Mouse (Mus musculus) megakaryocyte, embryonic 14.5 days (primary cell): Measurements from ENCODE around the gene Pak1ip1. TPM values are rescaled to one million over a fixed set of nuclear protein-coding genes. Genes with fewer than 3 reads are reported as not detected.

Experiments used
- H3K27me3 ChIP-seq: replicated peaks from 2 replicates; pipeline ENCODE3; 2012; ENCODE audit warnings: inconsistent platforms
- H3K36me3 ChIP-seq: replicated peaks from 2 replicates; pipeline ENCODE3; 2012; ENCODE audit warnings: low read length, inconsistent platforms, mixed read lengths
- H3K4me1 ChIP-seq: 2 replicates; pipeline ENCODE4 v1.6.1; 2012; ENCODE audit warnings: inconsistent platforms
- H3K4me3 ChIP-seq: replicated peaks from 2 replicates; pipeline ENCODE3; 2012; ENCODE audit warnings: moderate library complexity, mild to moderate bottlenecking, inconsistent platforms
- H3K9me3 ChIP-seq: 2 replicates; pipeline ENCODE4 v1.6.1; 2012; ENCODE audit warnings: inconsistent platforms
- FLI1 ChIP-seq: IDR thresholded peaks from 2 replicates; pipeline ENCODE4 v1.6.1; 2012; ENCODE audit warnings: low read length, inconsistent platforms, mixed read lengths
- GATA1 ChIP-seq: IDR thresholded peaks from 3 replicates; pipeline ENCODE4 v1.6.1; 2012; ENCODE audit warnings: mixed read lengths, low read length, inconsistent platforms, borderline replicate concordance
- polyA plus RNA-seq: library from polyadenylated mRNA; stranded (reverse); fragments of >175 nt; gene quantifications from 2 replicates; pipeline ENCODE4 v1.2.3, GENCODE M21; 2012; ENCODE audit warnings: low replicate concordance; ENCODE audit not compliant: insufficient read depth

The Pak1ip1 gene
- polyA plus RNA-seq, 1 experiment = 12.4 TPM

- Histone ChIP-seq H3K36me3 (peaks cover 26% of the 10 kb centered on the region), H3K4me1 (peaks cover 41% of the 10 kb centered on the region), H3K9me3 (no peaks in the 10 kb centered on the region), H3K4me3 (peak overlapping the region; percentile 98), H3K27me3 (no peaks in the 10 kb centered on the region)
- no peak for TF ChIP-seq FLI1
- no peak for TF ChIP-seq GATA1
Measured at GRCm38 (mm10) chr13:41000140-41000925, 490 bp upstream of the Pak1ip1 start.

- Histone ChIP-seq H3K36me3 (peaks cover 43% of the 10 kb centered on the region), H3K4me3 (peak overlapping the region; percentile 98), H3K4me1 (peaks cover 54% of the 10 kb centered on the region), H3K27me3 (no peaks in the 10 kb centered on the region), H3K9me3 (no peaks in the 10 kb centered on the region)
- no peak for TF ChIP-seq GATA1
- TF ChIP-seq FLI1 = no peak
Measured at GRCm38 (mm10) chr13:41002001-41002400, 1.2 kb downstream of the Pak1ip1 start.

GRCm38 (mm10) chr13:41006244-41006643 is 5.4 kb downstream of the Pak1ip1 start:
- H3K36me3 ChIP-seq = peaks cover 86% of the 10 kb centered on the region
- no peak for TF ChIP-seq GATA1
- TF ChIP-seq FLI1 = no peak

GRCm38 (mm10) chr13:41008271-41008670 is 7.4 kb downstream of the Pak1ip1 start:
- no peaks in the 10 kb centered on the region for H3K27me3 ChIP-seq
- peaks cover 43% of the 10 kb centered on the region for H3K4me1 ChIP-seq
- no peaks in the 10 kb centered on the region for H3K9me3 ChIP-seq
- no peak overlapping the region for H3K4me3 ChIP-seq
- peaks cover 97% of the 10 kb centered on the region for H3K36me3 ChIP-seq
- no peak for TF ChIP-seq GATA1
- no peak for TF ChIP-seq FLI1

More at GRCm38 (mm10) chr13:41006244-41006643, 5.4 kb downstream of the Pak1ip1 start:
- Histone ChIP-seq H3K4me3 (no peak overlapping the region), H3K4me1 (peaks cover 42% of the 10 kb centered on the region), H3K9me3 (no peaks in the 10 kb centered on the region), H3K27me3 (no peaks in the 10 kb centered on the region)

GRCm38 (mm10) chr13:41008946-41009345 is 8.1 kb downstream of the Pak1ip1 start:
- peaks cover 42% of the 10 kb centered on the region for H3K4me1 ChIP-seq
- H3K27me3 ChIP-seq = no peaks in the 10 kb centered on the region
- no peak overlapping the region for H3K4me3 ChIP-seq
- H3K9me3 ChIP-seq = no peaks in the 10 kb centered on the region
- no peak for TF ChIP-seq FLI1
- peaks cover 96% of the 10 kb centered on the region for H3K36me3 ChIP-seq

- peaks cover 80% of the 10 kb centered on the region for H3K36me3 ChIP-seq
- peaks cover 81% of the 10 kb centered on the region for H3K4me1 ChIP-seq
- TF ChIP-seq GATA1 (no peak), FLI1 (no peak)
- H3K9me3 ChIP-seq = no peaks in the 10 kb centered on the region
- H3K4me3 ChIP-seq = peak within 1 kb of the TSS; percentile 95
- no peaks in the 10 kb centered on the region for H3K27me3 ChIP-seq
Measured at GRCm38 (mm10) chr13:41015829-41016634, 15.2 kb downstream of the Pak1ip1 start, which contains the start of gene Tmem14c. TSS of gene Tmem14c (plus strand) at chr13:41016292.

GRCm38 (mm10) chr13:41016797-41017405 is 16.1 kb downstream of the Pak1ip1 start:
- TF ChIP-seq GATA1 (no peak), FLI1 (no peak)
- no peaks in the 10 kb centered on the region for H3K27me3 ChIP-seq
- no peaks in the 10 kb centered on the region for H3K9me3 ChIP-seq
- peaks cover 80% of the 10 kb centered on the region for H3K36me3 ChIP-seq
- peaks cover 83% of the 10 kb centered on the region for H3K4me1 ChIP-seq
- peak overlapping the region; percentile 95 for H3K4me3 ChIP-seq

- TF ChIP-seq GATA1 (no peak), FLI1 (no peak)
- Histone ChIP-seq H3K4me1 (peaks cover 76% of the 10 kb centered on the region), H3K27me3 (no peaks in the 10 kb centered on the region), H3K9me3 (no peaks in the 10 kb centered on the region), H3K36me3 (peaks cover 80% of the 10 kb centered on the region), H3K4me3 (peak overlapping the region; percentile 24)
Measured at GRCm38 (mm10) chr13:41017832-41018231, 17.0 kb downstream of the Pak1ip1 start.

- no peaks in the 10 kb centered on the region for H3K27me3 ChIP-seq
- H3K4me1 ChIP-seq = peaks cover 72% of the 10 kb centered on the region
- TF ChIP-seq GATA1 = no peak
- no peak for TF ChIP-seq FLI1
- H3K9me3 ChIP-seq = no peaks in the 10 kb centered on the region
- H3K4me3 ChIP-seq = peak overlapping the region; percentile 4
- H3K36me3 ChIP-seq = peaks cover 80% of the 10 kb centered on the region
Measured at GRCm38 (mm10) chr13:41018236-41018635, 17.4 kb downstream of the Pak1ip1 start.
